Mouse (Mus musculus) left cerebral cortex, adult 9 months (tissue): ENCODE results near the gene Golph3l.
"Not testable (repeated sequence)": the region's sequence is repeated elsewhere in the genome, so short reads cannot be mapped to it uniquely, and the experiment has no call there.

Experiments
- DNase-seq, 2 experiments: peaks; one replicate each; pipeline ENCODE4 v3.0.0; 2022; ENCODE audit warnings: low spot score in 2 of 2

Gene Golph3l

GRCm38 (mm10) chr3:95588604-95589086 is at the start of gene Golph3l:
Gene Golph3l, plus strand, starts transcription at chr3:95588934.
- peak; percentile 97 to 99 for DNase-seq

GRCm38 (mm10) chr3:95538936-95539335 is 49.8 kb upstream of the Golph3l start:
- no peak for DNase-seq

- no peak for DNase-seq
Measured at GRCm38 (mm10) chr3:95539837-95540236, 48.9 kb upstream of the Golph3l start.

GRCm38 (mm10) chr3:95541186-95541585 is 47.5 kb upstream of the Golph3l start:
- DNase-seq, result not testable (repeated sequence)

- no peak for DNase-seq
Measured at GRCm38 (mm10) chr3:95542171-95542570, 46.6 kb upstream of the Golph3l start.

- DNase-seq, result no peak
Measured at GRCm38 (mm10) chr3:95542981-95543380, 45.8 kb upstream of the Golph3l start.

GRCm38 (mm10) chr3:95550176-95550575 is 38.6 kb upstream of the Golph3l start:
- DNase-seq, result no peak

- no peak for DNase-seq
Measured at GRCm38 (mm10) chr3:95553986-95554385, 34.7 kb upstream of the Golph3l start.

- DNase-seq, result no peak
Measured at GRCm38 (mm10) chr3:95559437-95559836, 29.3 kb upstream of the Golph3l start, which contains the start of gene Hormad1. Gene Hormad1, plus strand, starts transcription at chr3:95559677.

GRCm38 (mm10) chr3:95560738-95561137 is 28.0 kb upstream of the Golph3l start:
- DNase-seq, result no peak

GRCm38 (mm10) chr3:95561826-95562225 is 26.9 kb upstream of the Golph3l start:
- no peak for DNase-seq

GRCm38 (mm10) chr3:95569585-95569984 is 19.1 kb upstream of the Golph3l start:
- no peak for DNase-seq

- DNase-seq, result no peak
Measured at GRCm38 (mm10) chr3:95587754-95588603, 755 bp upstream of the Golph3l start.

- no peak for DNase-seq
Measured at GRCm38 (mm10) chr3:95598734-95599133, 10.0 kb downstream of the Golph3l start.

- DNase-seq, result no peak
Measured at GRCm38 (mm10) chr3:95601287-95601686, 12.6 kb downstream of the Golph3l start.

GRCm38 (mm10) chr3:95606096-95606495 is 17.4 kb downstream of the Golph3l start:
- no peak for DNase-seq

- DNase-seq, result no peak
Measured at GRCm38 (mm10) chr3:95609195-95609594, 20.5 kb downstream of the Golph3l start.

- DNase-seq, result no peak
Measured at GRCm38 (mm10) chr3:95613996-95614395, 25.3 kb downstream of the Golph3l start.

GRCm38 (mm10) chr3:95618511-95618910 is 29.8 kb downstream of the Golph3l start:
- no peak for DNase-seq

- no peak for DNase-seq
Measured at GRCm38 (mm10) chr3:95621241-95621640, 32.5 kb downstream of the Golph3l start.

- not testable (repeated sequence) for DNase-seq
Measured at GRCm38 (mm10) chr3:95622421-95622820, 33.7 kb downstream of the Golph3l start.

- DNase-seq, result no peak
Measured at GRCm38 (mm10) chr3:95623551-95623950, 34.8 kb downstream of the Golph3l start.

GRCm38 (mm10) chr3:95623991-95624515 is 35.3 kb downstream of the Golph3l start:
- not testable (repeated sequence) for DNase-seq
